Mouse (Mus musculus): ENCODE data around the gene Prkag2.

DNA sequence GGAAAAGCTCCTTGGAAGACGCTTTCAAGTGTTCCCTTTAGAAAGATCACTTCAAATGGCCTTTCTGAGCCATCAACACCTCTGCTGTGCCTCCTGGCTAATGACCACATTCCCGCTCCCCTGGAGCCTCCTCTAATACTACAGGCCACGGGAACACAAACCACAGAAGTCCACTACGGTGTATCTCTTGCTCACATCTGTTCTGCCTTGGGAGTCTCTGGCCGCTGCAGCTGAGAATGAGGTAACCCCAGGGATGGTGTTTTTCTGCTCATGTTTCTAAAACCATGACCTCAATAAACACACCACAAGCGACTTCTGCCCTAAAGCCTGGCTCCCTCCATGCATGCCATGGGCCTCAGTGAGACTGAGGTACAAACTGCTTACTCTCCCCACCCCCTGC lies 227.2 kb downstream of the Prkag2 start:
- TF ChIP-seq USF1 (IDR thresholded peaks at IDR 0.05; ENCODE audit: low read depth) (no peak), CTCF (IDR thresholded peaks at IDR 0.05; ENCODE audit: control insufficient read depth, insufficient read depth, insufficient read length) (no peak), MAX (IDR thresholded peaks at IDR 0.05) (peak; percentile 21), CEBPB (IDR thresholded peaks at IDR 0.05; ENCODE audit: low read depth) (no peak), MYOG (IDR thresholded peaks at IDR 0.05; ENCODE audit: control insufficient read depth, extremely low read depth, insufficient read length) (no peak), FOSL1 (IDR thresholded peaks at IDR 0.05; ENCODE audit: insufficient read depth, low read length, poor library complexity, severe bottlenecking) (no peak), MYOD1 (IDR thresholded peaks at IDR 0.05; ENCODE audit: control insufficient read depth, insufficient read length, low read depth) (peak; percentile 12)
